Mouse (Mus musculus) intestine, postnatal 0 days (tissue): ENCODE results near the gene Veph1. TPM values are rescaled to one million over a fixed set of nuclear protein-coding genes. Genes with fewer than 3 reads are reported as not detected.

ENCODE experiments used
- ATAC-seq: fragments of 200-750 bp; cut with Nextera tagmentation; 2 replicates; pipeline ENCODE4 v1.8.0; 2017; ENCODE audit warnings: mild to moderate bottlenecking, moderate TSS enrichment, moderate library complexity
- H3K27ac ChIP-seq: fragments of 300-500 bp; sonication (generic); 2 replicates; pipeline ENCODE4 v1.5.1; 2014; ENCODE audit warnings: mild to moderate bottlenecking, low read depth, low read length, moderate library complexity
- H3K27me3 ChIP-seq: fragments of 300-500 bp; sonication (generic); replicated peaks from 2 replicates; pipeline ENCODE4 v1.6.1; 2014; ENCODE audit warnings: low read length, mixed read lengths; ENCODE audit not compliant: control insufficient read depth, insufficient read depth
- H3K36me3 ChIP-seq: fragments of 300-500 bp; sonication (generic); 2 replicates; pipeline ENCODE4 v1.6.1; 2014; ENCODE audit warnings: mild to moderate bottlenecking, moderate library complexity; ENCODE audit not compliant: control insufficient read depth, insufficient read depth
- H3K4me1 ChIP-seq: fragments of 300-500 bp; sonication (generic); replicated peaks from 2 replicates; pipeline ENCODE4 v1.6.1; 2014; ENCODE audit warnings: antibody characterized with exemption, low read length, mixed read lengths; ENCODE audit not compliant: control insufficient read depth, insufficient read depth
- H3K4me2 ChIP-seq: fragments of 300-500 bp; sonication (generic); replicated peaks from 2 replicates; pipeline ENCODE4 v1.6.1; 2014; ENCODE audit warnings: low read depth, mild to moderate bottlenecking, moderate library complexity
- H3K4me3 ChIP-seq: fragments of 300-500 bp; sonication (generic); 2 replicates; pipeline ENCODE4 v1.5.1; 2014; ENCODE audit warnings: low read depth, low read length
- H3K9ac ChIP-seq: fragments of 300-500 bp; sonication (generic); 2 replicates; pipeline ENCODE4 v1.6.1; 2014; ENCODE audit warnings: mild to moderate bottlenecking, low read depth, low read length
- H3K9me3 ChIP-seq: fragments of 300-500 bp; sonication (generic); 2 replicates; pipeline ENCODE4 v1.6.1; 2016; ENCODE audit warnings: mixed run types; ENCODE audit not compliant: control insufficient read depth
- CTCF ChIP-seq: sonication (generic); IDR thresholded peaks from 2 replicates; pipeline ENCODE4 v1.5.1; 2016; ENCODE audit warnings: low read depth, mild to moderate bottlenecking, control low read depth, antibody characterized with exemption, moderate library complexity
- WGBS: fragments of 180-500 bp; shearing (Covaris S2); extraction: QIAGEN DNeasy Blood & Tissue Kit; methylation state at CpG from one replicate; pipeline ENCODE4 v1.1.7; 2014; 5-methylcytosine and 5-hydroxymethylcytosine counted together
- polyA plus RNA-seq: library from polyadenylated mRNA; unstranded; fragments of >200 nt; fragmentation: Nextera tagmentation; extraction: Ambion mirVana; gene quantifications from 2 replicates; pipeline ENCODE4 v1.2.1, GENCODE M21; 2015

Veph1 gene
- polyA plus RNA-seq, 1 experiment from 2014 or later, result not detected

- 82% methylated on average over 5 of the region's 5 CpGs for WGBS
- H3K27ac ChIP-seq, result no peak overlapping the region
Measured at GRCm38 (mm10) chr3:66325486-66325951, 28.9 kb upstream of the Veph1 start.

GRCm38 (mm10) chr3:66314793-66315715, 18.4 kb upstream of the Veph1 start:
- Histone ChIP-seq H3K4me1 (no peaks in the 10 kb centered on the region), H3K9me3 (no peaks in the 10 kb centered on the region), H3K27me3 (no peaks in the 10 kb centered on the region), H3K4me3 (no peak overlapping the region), H3K27ac (no peak overlapping the region), H3K36me3 (no peaks in the 10 kb centered on the region), H3K4me2 (no peak overlapping the region), H3K9ac (no peak overlapping the region)
- TF ChIP-seq CTCF, result no peak
- no peak for ATAC-seq
- 72% methylated on average over 8 of the region's 8 CpGs for WGBS

More at GRCm38 (mm10) chr3:66325486-66325951, 28.9 kb upstream of the Veph1 start:
- Histone ChIP-seq H3K4me2 (no peak overlapping the region), H3K27me3 (no peaks in the 10 kb centered on the region), H3K9me3 (no peaks in the 10 kb centered on the region), H3K4me1 (no peaks in the 10 kb centered on the region), H3K36me3 (no peaks in the 10 kb centered on the region), H3K4me3 (no peak overlapping the region), H3K9ac (no peak overlapping the region)
- TF ChIP-seq CTCF, result no peak
- no peak for ATAC-seq

GRCm38 (mm10) chr3:66310586-66310985, 13.9 kb upstream of the Veph1 start:
- no peak for TF ChIP-seq CTCF
- ATAC-seq, result no peak
- H3K9me3 ChIP-seq, result no peaks in the 10 kb centered on the region
- no peak overlapping the region for H3K4me3 ChIP-seq
- H3K36me3 ChIP-seq, result no peaks in the 10 kb centered on the region
- no peak overlapping the region for H3K9ac ChIP-seq
- H3K27me3 ChIP-seq, result no peaks in the 10 kb centered on the region
- H3K4me2 ChIP-seq, result no peak overlapping the region
- no peak overlapping the region for H3K27ac ChIP-seq
- H3K4me1 ChIP-seq, result no peaks in the 10 kb centered on the region
- WGBS, result 77% methylated on average over 1 of the region's 1 CpGs

GRCm38 (mm10) chr3:66309531-66309930, 12.9 kb upstream of the Veph1 start:
- Histone ChIP-seq H3K9me3 (no peaks in the 10 kb centered on the region), H3K4me3 (no peak overlapping the region), H3K4me2 (no peak overlapping the region), H3K27me3 (no peaks in the 10 kb centered on the region), H3K27ac (no peak overlapping the region), H3K36me3 (no peaks in the 10 kb centered on the region), H3K9ac (no peak overlapping the region), H3K4me1 (no peaks in the 10 kb centered on the region)
- no peak for ATAC-seq
- TF ChIP-seq CTCF, result no peak
- 95% methylated on average over 1 of the region's 1 CpGs for WGBS

DNA sequence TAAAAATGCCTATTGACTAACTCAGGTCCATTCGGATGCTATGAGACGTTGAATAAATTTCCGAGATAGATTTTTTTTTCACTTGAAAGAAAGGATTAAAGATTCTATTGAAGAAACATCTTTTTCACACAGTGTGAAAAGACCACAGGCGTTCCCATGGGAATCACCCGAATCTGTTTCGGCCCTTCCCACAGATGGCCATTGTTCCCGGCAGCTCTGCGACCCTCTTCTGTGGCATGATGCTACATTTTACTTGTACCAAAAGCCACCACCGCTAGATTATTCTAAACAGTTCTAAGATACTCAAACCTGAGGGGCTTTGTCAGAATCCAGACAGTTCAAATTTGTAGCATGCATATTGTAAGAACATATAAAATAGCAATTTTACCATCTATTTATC, 1.4 kb downstream of the Veph1 start:
- TF ChIP-seq CTCF, result no peak
- Histone ChIP-seq H3K36me3 (no peaks in the 10 kb centered on the region), H3K27me3 (no peaks in the 10 kb centered on the region), H3K27ac (no peak overlapping the region), H3K4me3 (no peak overlapping the region), H3K9ac (no peak overlapping the region), H3K4me2 (no peak overlapping the region), H3K9me3 (no peaks in the 10 kb centered on the region), H3K4me1 (no peaks in the 10 kb centered on the region)
- ATAC-seq, result no peak
- 88% methylated on average over 9 of the region's 9 CpGs for WGBS

GRCm38 (mm10) chr3:66294729-66295128, 1.9 kb downstream of the Veph1 start:
- H3K36me3 ChIP-seq, result no peaks in the 10 kb centered on the region
- H3K27me3 ChIP-seq, result no peaks in the 10 kb centered on the region
- no peak for TF ChIP-seq CTCF
- no peaks in the 10 kb centered on the region for H3K9me3 ChIP-seq
- no peaks in the 10 kb centered on the region for H3K4me1 ChIP-seq
- 87% methylated on average over 3 of the region's 3 CpGs for WGBS
- no peak overlapping the region for H3K27ac ChIP-seq
- no peak overlapping the region for H3K4me2 ChIP-seq
- no peak for ATAC-seq
- H3K9ac ChIP-seq, result no peak overlapping the region
- H3K4me3 ChIP-seq, result no peak overlapping the region
